Mouse (Mus musculus) MEL (cell line): ENCODE measurements at regions not wholly inside any gene's neighbourhood (a gene's known extent, or its start where the extent isn't known, plus 50 kb on each side); places are given as distances from the start of the nearest gene placed in this dataset.

ENCODE experiments used
- CTCF ChIP-seq, 3 experiments: IDR thresholded peaks in 2 of 3; conservative IDR thresholded peaks in 1 of 3; 2 replicates each; pipeline ENCODE4 v1.5.1; 2011 to 2012; ENCODE audit warnings: low read length in 3 of 3, low read depth in 2 of 3, mild to moderate bottlenecking in 2 of 3, improper control_type of control experiment in 1 of 3, inconsistent platforms in 1 of 3, mixed read lengths in 1 of 3, moderate library complexity in 1 of 3; ENCODE audit not compliant: control insufficient read depth in 1 of 3, insufficient read depth in 1 of 3, poor library complexity in 1 of 3, severe bottlenecking in 1 of 3
- EP300 ChIP-seq, 2 experiments: IDR thresholded peaks; 2 replicates each; pipeline ENCODE4 v1.6.1; 2011; ENCODE audit warnings: improper control_type of control experiment in 2 of 2, low read length in 2 of 2, low read depth in 1 of 2, mild to moderate bottlenecking in 1 of 2
- MYC ChIP-seq: IDR thresholded peaks from 2 replicates; pipeline ENCODE4 v1.6.1; 2011; ENCODE audit warnings: low read depth, mild to moderate bottlenecking, low read length, improper control_type of control experiment, moderate library complexity
- TAL1 ChIP-seq: IDR thresholded peaks from 2 replicates; pipeline ENCODE4 v1.6.1; 2012; ENCODE audit warnings: mild to moderate bottlenecking, inconsistent platforms, low read length, moderate library complexity, mixed read lengths
- ZNF384 ChIP-seq: IDR thresholded peaks from 2 replicates; pipeline ENCODE4 v1.6.1; 2012; ENCODE audit warnings: low read depth, mild to moderate bottlenecking, inconsistent platforms, low read length, improper control_type of control experiment

DNA sequence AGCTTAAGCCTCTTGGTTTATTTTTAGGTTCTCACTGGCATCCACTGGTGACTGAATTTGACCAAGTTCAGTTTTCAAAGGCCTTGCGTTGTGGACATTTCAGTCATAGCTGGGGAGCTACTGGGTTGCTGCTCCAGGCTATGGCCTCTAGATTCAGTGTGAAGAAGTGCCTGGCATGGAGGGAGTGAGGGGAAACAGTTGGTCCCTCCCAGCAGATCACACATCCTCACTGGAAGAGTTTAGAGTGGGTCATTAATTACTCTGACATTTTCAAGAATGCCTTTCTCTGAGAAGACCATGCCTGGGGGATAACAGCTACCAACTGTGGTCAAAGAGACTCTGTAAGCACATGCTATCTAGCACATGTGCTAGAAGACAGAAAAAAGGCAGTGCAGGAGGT, 199.3 kb downstream of the Gm19410 start:
- TF ChIP-seq CTCF (IDR thresholded peaks at IDR 0.05 in 2 of 3, conservative IDR thresholded peaks at IDR 0.05 in 1 of 3; ENCODE audit: control insufficient read depth in 1 of 3, insufficient read depth in 1 of 3, low read depth in 2 of 3, low read length in 3 of 3, poor library complexity in 1 of 3, severe bottlenecking in 1 of 3): no peak
- TF ChIP-seq TAL1: no peak
- TF ChIP-seq ZNF384: no peak
- TF ChIP-seq EP300 (IDR thresholded peaks at IDR 0.05; ENCODE audit: low read depth in 1 of 2, low read length in 2 of 2): no peak
- TF ChIP-seq MYC: no peak
